Mouse (Mus musculus) myocyte (in vitro differentiated cells): ENCODE results near the gene Gm17783.

Experiments used
- CEBPB ChIP-seq: IDR thresholded peaks from 2 replicates; pipeline ENCODE4 v1.6.1; 2011; ENCODE audit warnings: mild to moderate bottlenecking, moderate library complexity; ENCODE audit not compliant: poor library complexity, insufficient read depth, severe bottlenecking
- E2F4 ChIP-seq: IDR thresholded peaks from one replicate; pipeline ENCODE4 v1.6.1; 2011; ENCODE audit warnings: mild to moderate bottlenecking, control low read depth, moderate library complexity; ENCODE audit not compliant: insufficient read depth
- MAX ChIP-seq: IDR thresholded peaks from one replicate; pipeline ENCODE4 v1.6.1; 2011; ENCODE audit warnings: low read depth, mild to moderate bottlenecking, control low read depth
- MYOD1 ChIP-seq, 3 experiments: IDR thresholded peaks; one replicate each; pipeline ENCODE4 v1.6.1; 2011; ENCODE audit warnings: control low read depth in 2 of 3, low read depth in 2 of 3, mild to moderate bottlenecking in 2 of 3, moderate library complexity in 1 of 3; ENCODE audit not compliant: insufficient read length in 2 of 3, control insufficient read depth in 1 of 3
- MYOG ChIP-seq, 3 experiments: IDR thresholded peaks; one replicate each; pipeline ENCODE4 v1.6.1; 2011; ENCODE audit warnings: control low read depth in 2 of 3, low read depth in 2 of 3, mild to moderate bottlenecking in 2 of 3; ENCODE audit not compliant: insufficient read length in 2 of 3, control insufficient read depth in 1 of 3, insufficient read depth in 1 of 3
- POLR2A ChIP-seq: IDR thresholded peaks from one replicate; pipeline ENCODE4 v1.6.1; 2011; ENCODE audit warnings: low read depth, mild to moderate bottlenecking, control low read depth, moderate library complexity; ENCODE audit not compliant: insufficient read length
- POLR2AphosphoS2 ChIP-seq: IDR thresholded peaks from one replicate; pipeline ENCODE4 v1.6.1; 2011; ENCODE audit warnings: low read depth, control low read depth; ENCODE audit not compliant: insufficient read length
- TCF12 ChIP-seq: IDR thresholded peaks from one replicate; pipeline ENCODE4 v1.6.1; 2011; ENCODE audit warnings: mild to moderate bottlenecking, control low read depth; ENCODE audit not compliant: poor library complexity, insufficient read depth, severe bottlenecking
- TCF3 ChIP-seq: IDR thresholded peaks from one replicate; pipeline ENCODE4 v1.6.1; 2011; ENCODE audit warnings: low read depth, control low read depth; ENCODE audit not compliant: insufficient read length
- USF1 ChIP-seq: IDR thresholded peaks from one replicate; pipeline ENCODE4 v1.6.1; 2011; ENCODE audit warnings: low read depth, mild to moderate bottlenecking, control low read depth, moderate library complexity

DNA sequence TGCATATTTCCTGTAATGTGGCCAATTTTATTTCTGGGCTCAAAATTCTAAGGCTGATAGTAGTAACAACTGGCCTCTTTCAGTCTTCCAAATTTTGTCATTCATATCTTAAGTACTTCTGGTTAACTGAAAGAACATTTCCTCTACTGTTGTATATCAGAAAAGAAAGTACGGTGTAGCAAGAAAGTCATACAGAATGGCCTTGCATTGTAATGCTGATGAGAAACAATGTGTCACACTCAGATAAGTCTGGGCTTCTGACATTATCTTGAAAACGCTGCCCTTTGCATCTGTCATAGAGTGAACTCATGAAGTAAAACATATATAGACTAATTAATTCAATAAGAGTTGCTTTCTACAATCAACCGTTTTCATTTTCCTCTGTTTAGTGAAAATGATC is 40.5 kb upstream of the Gm17783 start:
- TF ChIP-seq MYOG (IDR thresholded peaks at IDR 0.05; ENCODE audit: control insufficient read depth in 1 of 3, insufficient read depth in 1 of 3, insufficient read length in 2 of 3, low read depth in 2 of 3) (no peak), E2F4 (no peak), MAX (no peak), POLR2A (no peak), TCF3 (no peak), POLR2AphosphoS2 (no peak), USF1 (no peak), TCF12 (no peak), MYOD1 (IDR thresholded peaks at IDR 0.05; ENCODE audit: control insufficient read depth in 1 of 3, insufficient read length in 2 of 3, low read depth in 2 of 3) (no peak), CEBPB (no peak)
